ENCODE assay signal across 28 mouse cellular contexts in genomic region chr17:74989691-74990090, GRCm38 (mm10).
"Had no signal": no experiment of that assay in that cellular context is flagged by ENCODE, and none has a peak within 500 bp of the region (broad histone marks: within the 10 kb centered on the region; RNA-seq: fewer than 3 reads in every experiment).

No protein-coding gene starts in this region.

- H3K4me2 ChIP-seq: embryonic facial prominence, embryonic 12.5 days; embryonic facial prominence, embryonic 13.5 days; embryonic facial prominence, embryonic 15.5 days; forebrain, embryonic 12.5 days; forebrain, embryonic 13.5 days; forebrain, embryonic 15.5 days had no signal

- ATAC-seq: forebrain, embryonic 13.5 days; forebrain, embryonic 14.5 days; forebrain, embryonic 15.5 days; forebrain, embryonic 16.5 days; forebrain, postnatal 0 days had no signal

- H3K27ac ChIP-seq: embryonic facial prominence, embryonic 10.5 days; embryonic facial prominence, embryonic 12.5 days; embryonic facial prominence, embryonic 13.5 days; embryonic facial prominence, embryonic 15.5 days; forebrain, embryonic 10.5 days; forebrain, embryonic 12.5 days; forebrain, embryonic 13.5 days; forebrain, embryonic 15.5 days; gastrocnemius, adult 2 months; heart, adult 2 months had no signal

- H3K9me3 ChIP-seq: forebrain, embryonic 12.5 days; forebrain, embryonic 13.5 days; forebrain, embryonic 15.5 days had no signal

- H3K4me3 ChIP-seq: embryonic facial prominence, embryonic 10.5 days; embryonic facial prominence, embryonic 12.5 days; embryonic facial prominence, embryonic 13.5 days; embryonic facial prominence, embryonic 15.5 days; erythroblast, embryonic 14.5 days; forebrain, embryonic 10.5 days; forebrain, embryonic 12.5 days; forebrain, embryonic 13.5 days; forebrain, embryonic 15.5 days; gastrocnemius, adult 2 months; heart, adult 2 months had no signal

- H3K36me3 ChIP-seq: embryonic facial prominence, embryonic 10.5 days; embryonic facial prominence, embryonic 12.5 days; embryonic facial prominence, embryonic 13.5 days; embryonic facial prominence, embryonic 15.5 days; forebrain, embryonic 10.5 days; forebrain, embryonic 12.5 days; forebrain, embryonic 15.5 days had no signal

- DNase-seq: cerebellum, adult 2 months; cerebellum, adult 8-10 months; cerebellum, adult 9-10 months; cerebellum, adult 9-11 months; cerebellum, postnatal 10 days; cerebellum, postnatal 14 days; cerebellum, postnatal 25 days; cerebellum, postnatal 36 days; embryo, embryonic 11 days; forebrain, postnatal 0 days; gastrocnemius, adult 2 months; gastrocnemius, postnatal 10 days; gastrocnemius, postnatal 14 days; gastrocnemius, postnatal 25 days; gastrocnemius, postnatal 36 days; heart, adult 18-20 months; heart, adult 2 months had no signal

- H3K27me3 ChIP-seq: embryonic facial prominence, embryonic 12.5 days; embryonic facial prominence, embryonic 13.5 days; embryonic facial prominence, embryonic 15.5 days; forebrain, embryonic 12.5 days; forebrain, embryonic 13.5 days; forebrain, embryonic 15.5 days had no signal

- H3K9ac ChIP-seq: embryonic facial prominence, embryonic 12.5 days; embryonic facial prominence, embryonic 13.5 days; embryonic facial prominence, embryonic 15.5 days; forebrain, embryonic 12.5 days; forebrain, embryonic 13.5 days; forebrain, embryonic 15.5 days; forebrain, postnatal 0 days had no signal
